Mouse (Mus musculus) brain, embryonic 14.5 days (tissue): ENCODE measurements around the gene Kif5c. TPM values are rescaled to one million over a fixed set of nuclear protein-coding genes. Genes with fewer than 3 reads are reported as not detected.

Experiments used
- DNase-seq: peaks from one replicate; pipeline ENCODE4 v3.0.0-alpha.2; 2011; ENCODE audit warnings: low read depth
- CTCF ChIP-seq: fragments of 200-500 bp; IDR thresholded peaks from 2 replicates; pipeline ENCODE4 v1.5.1; 2012; ENCODE audit warnings: inconsistent platforms, mild to moderate bottlenecking, moderate library complexity, borderline replicate concordance; ENCODE audit not compliant: insufficient read depth, insufficient read length; ENCODE audit errors: extremely low read depth
- POLR2A ChIP-seq: fragments of 200-500 bp; IDR thresholded peaks from 2 replicates; pipeline ENCODE4 v1.6.1; 2012; ENCODE audit warnings: mild to moderate bottlenecking, inconsistent platforms, borderline replicate concordance; ENCODE audit not compliant: poor library complexity, insufficient read depth, insufficient read length, severe bottlenecking; ENCODE audit errors: extremely low read depth
- polyA plus RNA-seq: library from polyadenylated mRNA; depleted of rRNA; stranded (reverse); fragments of >200 nt; gene quantifications from 2 replicates; pipeline ENCODE4 v1.2.3, GENCODE M21; 2012

Gene Kif5c
- polyA plus RNA-seq, 1 experiment = 253 TPM

DNA sequence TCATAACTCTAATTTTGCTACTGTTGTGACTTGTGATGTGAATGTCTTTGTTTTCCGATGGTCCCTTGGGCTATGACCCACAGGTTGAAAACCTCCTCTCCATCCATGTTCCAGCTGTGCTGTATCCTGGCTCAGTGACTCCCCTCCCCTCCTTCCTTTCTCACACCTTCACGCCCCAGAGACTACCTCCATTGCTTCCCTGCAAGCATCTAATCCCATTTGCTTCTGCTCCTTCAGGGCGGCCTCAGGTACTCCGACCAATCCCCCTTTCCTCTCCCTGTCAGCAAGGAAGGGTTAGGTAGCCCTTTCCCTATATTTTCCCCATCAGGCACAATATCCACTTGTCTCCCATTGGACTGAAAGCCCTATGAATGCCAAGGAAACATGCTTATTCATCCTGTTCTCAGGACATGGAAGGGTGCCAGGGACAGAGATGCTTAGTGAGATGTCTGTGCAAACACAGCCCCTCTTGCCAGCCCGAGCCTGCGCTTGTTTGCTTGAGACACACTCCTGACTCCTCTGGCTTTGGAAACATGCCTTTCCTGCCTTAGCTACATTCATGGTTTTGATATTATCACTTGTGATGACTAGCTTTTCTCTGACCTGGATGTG is 9.1 kb downstream of the Kif5c start:
- TF ChIP-seq CTCF = no peak
- no peak for TF ChIP-seq POLR2A
- DNase-seq = peak; percentile 90

DNA sequence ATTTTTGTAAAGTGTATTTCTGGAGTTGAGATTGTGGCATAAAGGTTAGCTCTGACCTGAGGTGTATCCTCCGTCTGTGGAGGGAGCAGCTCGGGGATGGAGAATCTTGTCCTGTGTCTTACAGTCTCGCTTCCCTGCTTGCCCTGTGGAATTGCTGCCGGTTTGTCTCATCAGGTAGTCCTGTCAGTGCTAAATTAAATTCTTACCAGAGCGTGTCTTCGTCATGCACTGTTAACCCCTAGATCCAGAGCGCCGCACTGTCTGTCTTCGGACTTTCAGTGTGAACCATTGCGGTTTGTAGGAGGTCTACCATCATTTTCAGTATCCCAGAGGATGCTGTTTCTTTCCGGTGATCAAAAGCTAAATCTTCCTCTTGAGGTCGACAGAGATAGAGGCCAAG is 10.1 kb downstream of the Kif5c start:
- TF ChIP-seq POLR2A (no peak), CTCF (no peak)

DNA sequence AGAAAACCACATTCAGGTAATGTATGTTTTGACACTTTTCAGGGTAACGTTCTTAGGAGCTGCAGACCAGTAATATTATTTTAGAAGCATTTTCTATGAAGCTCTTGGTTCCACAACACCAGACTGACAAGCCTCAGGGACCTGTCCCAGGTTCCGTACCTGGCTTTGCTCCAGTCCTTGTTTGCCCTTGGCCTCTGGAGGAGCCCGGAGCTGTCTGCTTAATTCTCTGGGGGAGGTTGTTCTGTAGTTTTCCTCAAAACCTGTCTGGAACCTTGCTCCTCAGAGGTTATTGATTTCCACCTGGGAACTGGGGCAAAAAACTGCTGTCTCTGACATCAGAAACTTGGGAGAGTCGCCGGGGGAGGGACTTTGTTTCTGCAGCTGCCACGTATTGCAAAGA is 11.5 kb downstream of the Kif5c start:
- TF ChIP-seq POLR2A (no peak), CTCF (no peak)
- no peak for DNase-seq

More for the DNA sequence above, 10.1 kb downstream of the Kif5c start:
- no peak for DNase-seq

DNA sequence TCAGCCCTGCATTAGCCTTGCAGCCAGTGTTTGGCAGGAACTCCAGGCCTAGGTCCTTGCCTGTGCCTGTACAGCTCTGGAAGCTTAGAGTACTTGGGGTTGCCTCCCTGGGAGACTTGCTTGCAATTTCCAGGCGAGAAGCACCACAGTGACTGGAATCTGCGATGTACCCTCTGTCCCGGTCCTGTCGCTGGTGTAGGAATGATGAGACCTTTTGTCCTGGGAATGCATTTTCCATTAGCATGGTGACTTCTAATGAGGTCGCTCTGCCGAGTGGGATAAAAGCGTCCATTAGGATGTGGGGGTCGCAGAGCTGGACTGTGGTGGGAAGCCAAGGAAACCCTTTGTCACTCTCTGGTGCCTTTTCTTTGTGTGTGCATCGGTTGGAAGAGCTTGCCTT is 14.1 kb downstream of the Kif5c start:
- peak; percentile 72 for DNase-seq
- TF ChIP-seq CTCF = no peak
- no peak for TF ChIP-seq POLR2A

DNA sequence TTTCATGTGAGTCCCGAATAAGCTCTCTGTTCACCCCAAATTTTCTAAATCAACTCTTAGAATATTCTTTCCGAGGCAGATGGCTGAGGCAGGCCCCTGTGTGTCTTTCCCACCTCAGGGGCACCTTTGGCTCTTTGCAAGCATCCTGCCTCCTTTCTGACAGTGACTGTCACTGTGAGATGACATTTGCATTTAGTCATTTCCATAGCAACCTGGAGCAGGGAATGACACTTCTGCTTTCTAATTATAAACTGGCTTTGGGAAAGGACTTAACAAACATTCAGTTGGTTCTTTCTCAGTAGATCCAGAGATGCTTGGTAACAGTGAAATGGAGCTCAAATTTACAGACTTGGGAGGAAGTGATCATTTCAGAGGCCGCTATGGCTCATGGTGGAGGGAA is 23.7 kb downstream of the Kif5c start:
- DNase-seq = peak; percentile 60
- TF ChIP-seq CTCF (no peak), POLR2A (no peak)

DNA sequence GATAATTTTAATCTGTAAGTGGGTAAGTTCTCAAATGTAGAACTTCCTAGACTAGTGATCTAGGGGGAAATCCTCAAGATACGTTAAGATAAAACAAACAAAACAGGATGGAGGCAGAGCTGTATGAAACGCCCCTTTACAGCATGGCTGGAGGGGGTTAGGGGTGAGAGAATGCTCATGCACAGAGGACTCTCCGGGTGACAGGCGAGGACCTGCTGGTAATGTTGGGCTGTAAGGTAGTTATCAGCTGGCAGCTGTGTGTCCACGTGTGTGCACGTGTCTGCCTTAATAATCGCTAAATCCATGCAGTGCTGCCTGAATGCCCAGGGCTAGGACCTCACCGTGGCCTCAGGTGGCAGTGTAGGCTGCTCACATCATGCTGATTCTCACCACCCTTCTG is 24.7 kb downstream of the Kif5c start:
- TF ChIP-seq CTCF (no peak), POLR2A (no peak)
- no peak for DNase-seq

DNA sequence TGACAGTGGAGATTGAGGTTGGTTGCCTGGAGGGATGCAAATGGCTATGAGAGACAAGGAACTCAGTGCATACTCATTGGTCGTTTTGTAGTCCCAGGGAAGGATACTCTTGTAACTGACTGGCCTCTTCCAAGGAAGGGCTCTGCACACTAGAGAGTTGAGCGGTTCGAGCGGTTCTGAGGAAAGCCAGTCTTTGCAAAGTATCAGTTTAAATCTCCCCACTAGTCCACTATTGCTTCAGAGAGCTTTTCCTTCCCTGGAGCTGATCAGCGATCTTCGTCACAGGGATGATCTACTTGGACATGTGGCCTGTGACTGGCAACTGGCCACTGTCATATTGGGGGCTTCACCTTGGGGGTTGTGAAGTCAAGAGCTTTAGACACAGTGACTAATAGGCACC is 28.5 kb downstream of the Kif5c start:
- TF ChIP-seq CTCF (no peak), POLR2A (no peak)

DNA sequence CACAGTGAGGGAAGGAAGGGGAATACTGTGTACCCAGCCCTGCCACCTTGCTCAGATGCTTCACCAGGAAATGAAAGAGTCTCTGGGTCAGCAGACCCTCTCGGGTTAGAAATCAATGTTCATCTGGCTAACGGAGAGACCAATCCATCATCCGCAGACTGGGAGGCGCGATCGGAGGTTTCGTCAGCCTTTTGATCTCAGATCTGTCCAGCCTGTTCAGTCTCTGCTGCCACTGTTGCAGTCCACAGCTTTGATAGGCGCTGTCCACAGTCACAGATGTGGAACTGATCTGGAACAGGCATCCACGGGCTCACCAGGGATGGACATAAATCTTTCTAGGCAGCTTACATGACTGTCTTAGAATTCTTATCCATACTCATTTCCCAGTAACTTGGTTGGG is 29.2 kb downstream of the Kif5c start:
- no peak for DNase-seq
- no peak for TF ChIP-seq POLR2A
- no peak for TF ChIP-seq CTCF

More for the DNA sequence above, 28.5 kb downstream of the Kif5c start:
- no peak for DNase-seq

DNA sequence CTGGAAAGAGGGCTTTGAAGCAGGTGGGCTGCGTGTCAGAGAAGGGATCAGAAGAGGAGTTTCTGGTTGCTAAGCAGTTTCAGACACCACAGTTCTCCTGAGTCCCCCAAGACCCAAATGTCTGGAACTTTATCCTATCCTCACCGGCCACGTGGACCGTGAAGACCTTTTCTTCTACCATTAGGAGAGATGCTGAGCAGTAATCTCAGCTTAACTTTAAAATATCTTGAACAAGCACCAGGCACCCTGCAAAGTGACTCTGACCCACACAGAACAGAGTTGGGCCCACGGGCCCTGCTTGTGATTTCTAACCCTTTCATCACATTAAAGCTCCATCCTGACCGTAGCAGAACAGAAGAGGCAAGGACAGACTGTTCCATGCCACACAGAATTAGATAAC is 29.7 kb downstream of the Kif5c start:
- TF ChIP-seq CTCF (no peak), POLR2A (no peak)
- no peak for DNase-seq

DNA sequence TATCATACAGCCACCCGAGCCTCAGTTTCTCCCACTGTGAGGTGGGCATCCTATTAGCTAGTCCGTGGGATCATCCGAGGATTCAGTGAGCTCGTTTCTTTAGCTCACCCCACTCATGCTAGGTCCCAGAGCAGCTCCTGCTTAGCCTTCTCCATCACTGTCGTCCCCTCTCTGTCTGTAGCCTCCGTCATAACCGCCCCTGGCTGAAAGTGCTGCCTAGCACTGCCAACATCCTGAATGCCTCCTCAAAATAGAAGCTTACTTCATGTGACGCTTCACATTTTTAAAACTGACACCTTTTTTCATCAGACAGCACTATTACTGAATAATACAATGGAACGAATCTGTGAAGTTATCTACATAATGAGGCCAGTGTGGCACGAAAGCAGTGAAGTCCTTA is 30.1 kb downstream of the Kif5c start:
- no peak for DNase-seq
- TF ChIP-seq CTCF = no peak
- TF ChIP-seq POLR2A = no peak

DNA sequence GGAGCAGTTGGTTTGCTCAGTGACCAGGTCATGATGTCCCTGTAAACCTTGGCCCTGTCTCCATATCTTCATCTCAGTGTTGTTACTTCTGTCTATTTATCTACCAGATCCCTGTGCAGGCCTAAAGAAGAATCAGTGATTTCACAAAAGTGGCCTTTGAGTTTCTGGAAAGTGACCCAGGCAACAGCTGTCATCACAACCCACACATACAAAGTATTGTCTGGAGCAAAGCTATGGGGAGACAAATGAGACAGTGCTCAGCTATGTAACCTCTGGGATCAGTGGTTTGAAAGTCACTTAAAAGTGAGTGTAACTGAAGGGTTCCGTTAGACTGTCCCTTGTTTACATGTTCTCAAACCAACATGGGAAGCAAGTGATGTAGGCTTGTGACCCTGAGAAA is 32.6 kb downstream of the Kif5c start:
- no peak for DNase-seq
- TF ChIP-seq CTCF = no peak
- no peak for TF ChIP-seq POLR2A

DNA sequence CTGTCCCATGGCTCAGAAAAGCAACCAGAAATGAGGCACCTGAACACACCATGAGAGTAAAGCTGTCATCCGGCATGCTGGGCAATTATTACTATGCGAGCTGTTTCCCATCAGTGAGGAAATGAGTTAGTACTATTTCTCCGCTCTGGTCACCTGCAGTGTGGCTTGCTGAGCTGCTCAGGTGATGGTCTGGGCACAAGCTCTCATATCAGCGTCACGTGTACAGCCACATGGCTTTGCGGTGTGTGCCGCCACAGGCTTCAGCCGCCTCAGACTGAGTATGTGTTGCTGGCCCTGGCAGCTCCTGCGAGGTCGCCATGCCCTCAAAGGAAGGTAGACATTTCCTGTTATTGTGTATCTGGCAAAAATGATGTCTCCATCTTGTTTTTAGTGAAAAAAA is 35.5 kb downstream of the Kif5c start:
- TF ChIP-seq CTCF (no peak), POLR2A (no peak)
- DNase-seq = peak; percentile 59
